Mouse (Mus musculus) thymus, postnatal 25 days (tissue): ENCODE data around the gene Tmem59l.

ENCODE experiments used
- DNase-seq: peaks from one replicate; pipeline ENCODE4 v3.0.0; 2022

The Tmem59l gene

GRCm38 (mm10) chr8:70458462-70458861 is 28.7 kb downstream of the Tmem59l start:
- no peak for DNase-seq

- DNase-seq = no peak
These were observed 29.3 kb downstream of the Tmem59l start for GRCm38 (mm10) chr8:70457882-70458281.

GRCm38 (mm10) chr8:70456996-70457395 is 30.2 kb downstream of the Tmem59l start:
- no peak for DNase-seq

- no peak for DNase-seq
These were observed 33.3 kb downstream of the Tmem59l start for GRCm38 (mm10) chr8:70453852-70454251.

GRCm38 (mm10) chr8:70452196-70452966 is 34.8 kb downstream of the Tmem59l start:
- no peak for DNase-seq

- no peak for DNase-seq
These were observed 39.3 kb downstream of the Tmem59l start for GRCm38 (mm10) chr8:70447639-70448420.

- no peak for DNase-seq
These were observed 41.2 kb downstream of the Tmem59l start for GRCm38 (mm10) chr8:70445988-70446387.

GRCm38 (mm10) chr8:70443326-70443725 is 43.8 kb downstream of the Tmem59l start:
- DNase-seq = no peak

- no peak for DNase-seq
These were observed 45.6 kb downstream of the Tmem59l start for GRCm38 (mm10) chr8:70441565-70441964.

GRCm38 (mm10) chr8:70440246-70440645 is 46.9 kb downstream of the Tmem59l start:
- DNase-seq = no peak

GRCm38 (mm10) chr8:70439848-70440179 is 47.3 kb downstream of the Tmem59l start:
- DNase-seq = no peak

GRCm38 (mm10) chr8:70439055-70439847 is 47.9 kb downstream of the Tmem59l start, which contains the start of gene Crtc1:
Gene Crtc1, minus strand, starts transcription at chr8:70439579.
- DNase-seq = peak; percentile 99

- no peak for DNase-seq
These were observed 48.7 kb downstream of the Tmem59l start for GRCm38 (mm10) chr8:70438423-70438822.

- DNase-seq = no peak
These were observed 52.0 kb downstream of the Tmem59l start for GRCm38 (mm10) chr8:70435156-70435555.
